Mouse (Mus musculus) layer of hippocampus, adult 18-20 months (tissue): ENCODE data around the gene Tapbp. TPM values are rescaled to one million over a fixed set of nuclear protein-coding genes. Genes with fewer than 3 reads are reported as not detected.
"Not testable (repeated sequence)": the region's sequence is repeated elsewhere in the genome, so short reads cannot be mapped to it uniquely, and the experiment has no call there.

Source experiments
- DNase-seq, 2 experiments: peaks; one replicate each; pipeline ENCODE4 v3.0.0; 2022; ENCODE audit warnings: low spot score in 2 of 2
- total RNA-seq, 2 experiments: library from RNA; stranded (reverse); gene quantifications; 2 replicates each; pipeline ENCODE4 v1.2.3; 2021

The Tapbp gene
- total RNA-seq, 2 experiments from 2014 or later: 38.3 to 38.5 TPM

- no peak for DNase-seq
These were observed 25.7 kb downstream of the Tapbp start for GRCm38 (mm10) chr17:33941381-33941780.

- no peak for DNase-seq
These were observed 27.8 kb downstream of the Tapbp start for GRCm38 (mm10) chr17:33943454-33943853.

- DNase-seq: no peak
These were observed 31.9 kb downstream of the Tapbp start for GRCm38 (mm10) chr17:33947430-33948089.

GRCm38 (mm10) chr17:33948090-33948904 lies 32.6 kb downstream of the Tapbp start:
- no peak for DNase-seq

GRCm38 (mm10) chr17:33948905-33949537 lies 33.3 kb downstream of the Tapbp start:
- no peak for DNase-seq

GRCm38 (mm10) chr17:33950131-33950625 lies 34.5 kb downstream of the Tapbp start:
- DNase-seq: no peak

GRCm38 (mm10) chr17:33951021-33951946 lies 35.6 kb downstream of the Tapbp start, which contains the start of gene B3galt4:
TSS of gene B3galt4 (minus strand) at chr17:33951488.
- peak; percentile 70 to 82 for DNase-seq

- DNase-seq: not testable (repeated sequence)
These were observed 36.3 kb downstream of the Tapbp start for GRCm38 (mm10) chr17:33952015-33952414.

- DNase-seq: no peak
These were observed 37.2 kb downstream of the Tapbp start for GRCm38 (mm10) chr17:33952879-33953278.

GRCm38 (mm10) chr17:33953310-33953709 lies 37.6 kb downstream of the Tapbp start:
- no peak for DNase-seq

- no peak for DNase-seq
These were observed 38.4 kb downstream of the Tapbp start for GRCm38 (mm10) chr17:33953961-33954565.

GRCm38 (mm10) chr17:33954646-33955554 lies 39.2 kb downstream of the Tapbp start:
- DNase-seq: no peak

- DNase-seq: peak; percentile 96 to 99
These were observed 40.0 kb downstream of the Tapbp start, which contains the start of the genes Vps52 and Rps18 for GRCm38 (mm10) chr17:33955555-33956214. TSS of gene Vps52 (plus strand) at chr17:33955812. TSS of gene Rps18 (minus strand) at chr17:33956001.

- no peak for DNase-seq
These were observed 40.6 kb downstream of the Tapbp start for GRCm38 (mm10) chr17:33956336-33956735.

- no peak for DNase-seq
These were observed 41.8 kb downstream of the Tapbp start for GRCm38 (mm10) chr17:33957493-33957892.

- no peak for DNase-seq
These were observed 42.8 kb downstream of the Tapbp start for GRCm38 (mm10) chr17:33958451-33958850.

GRCm38 (mm10) chr17:33959135-33959534 lies 43.4 kb downstream of the Tapbp start:
- no peak for DNase-seq

GRCm38 (mm10) chr17:33959948-33960347 lies 44.2 kb downstream of the Tapbp start:
- no peak for DNase-seq
